Mouse (Mus musculus) lung, postnatal 0 days (tissue): ENCODE data around the gene Sox9.

Experiments used
- CTCF ChIP-seq: IDR thresholded peaks from 2 replicates; pipeline ENCODE4 v1.5.1; 2016; ENCODE audit warnings: antibody characterized with exemption, mild to moderate bottlenecking
- EP300 ChIP-seq: IDR thresholded peaks from 2 replicates; pipeline ENCODE4 v1.6.1; 2016; ENCODE audit warnings: antibody characterized with exemption, mild to moderate bottlenecking, control low read depth

DNA sequence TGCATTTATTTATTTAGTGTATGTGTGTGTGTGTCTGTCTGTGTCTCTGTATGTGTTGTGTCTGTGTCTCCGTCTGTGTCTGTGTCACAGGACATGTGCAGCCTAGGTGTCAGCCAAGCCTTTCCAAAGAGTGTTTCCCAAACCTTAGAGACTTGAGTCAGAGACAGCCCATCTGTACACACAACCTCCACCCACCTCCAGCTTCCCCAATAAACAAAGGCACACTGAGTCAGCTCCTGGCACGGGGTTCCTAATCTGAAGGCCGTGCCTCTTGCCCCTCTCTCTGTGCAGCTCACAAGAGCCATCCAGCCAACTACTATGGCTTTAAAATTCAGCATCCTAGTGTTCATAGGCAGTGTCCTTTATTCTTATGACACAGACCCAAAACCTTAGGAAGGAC is 42.1 kb downstream of the Sox9 start:
- TF ChIP-seq CTCF (no peak), EP300 (no peak)
